Mouse (Mus musculus) heart, embryonic 15.5 days (tissue): Measurements from ENCODE around the gene Upf2. TPM values are rescaled to one million over a fixed set of nuclear protein-coding genes. Genes with fewer than 3 reads are reported as not detected.
"Not testable (repeated sequence)": the region's sequence is repeated elsewhere in the genome, so short reads cannot be mapped to it uniquely, and the experiment has no call there.

ENCODE experiments used
- ATAC-seq: fragments of 200-750 bp; cut with Nextera tagmentation; replicated peaks from 2 replicates; pipeline ENCODE4 v1.8.0; 2017; ENCODE audit warnings: low read depth, moderate TSS enrichment; ENCODE audit not compliant: insufficient number of reproducible peaks, insufficient read depth, low FRiP score
- H3K27ac ChIP-seq: fragments of 300-500 bp; sonication (generic); 2 replicates; pipeline ENCODE4 v1.5.1; 2015; ENCODE audit warnings: mild to moderate bottlenecking, inconsistent platforms
- H3K27me3 ChIP-seq: fragments of 300-500 bp; sonication (generic); 2 replicates; pipeline ENCODE4 v1.6.1; 2015; ENCODE audit warnings: inconsistent platforms
- H3K36me3 ChIP-seq: fragments of 300-500 bp; sonication (generic); 2 replicates; pipeline ENCODE4 v1.6.1; 2015; ENCODE audit warnings: mild to moderate bottlenecking, inconsistent platforms
- H3K4me1 ChIP-seq: fragments of 300-500 bp; sonication (generic); replicated peaks from 2 replicates; pipeline ENCODE4 v1.6.1; 2015; ENCODE audit warnings: inconsistent platforms
- H3K4me2 ChIP-seq: fragments of 300-500 bp; sonication (generic); 2 replicates; pipeline ENCODE4 v1.6.1; 2015; ENCODE audit warnings: inconsistent platforms, mild to moderate bottlenecking, moderate library complexity
- H3K4me3 ChIP-seq: fragments of 300-500 bp; sonication (generic); 2 replicates; pipeline ENCODE4 v1.5.1; 2015; ENCODE audit warnings: mild to moderate bottlenecking, inconsistent platforms
- H3K9ac ChIP-seq: fragments of 300-500 bp; sonication (generic); 2 replicates; pipeline ENCODE4 v1.6.1; 2015; ENCODE audit warnings: mild to moderate bottlenecking, inconsistent platforms
- H3K9me3 ChIP-seq: fragments of 300-500 bp; sonication (generic); replicated peaks from 2 replicates; pipeline ENCODE4 v1.6.1; 2016; ENCODE audit warnings: inconsistent platforms
- WGBS: fragments of 180-500 bp; shearing (Covaris S2); methylation state at CpG from one replicate; pipeline ENCODE4 v1.1.7; 2015; ENCODE audit warnings: mixed read lengths; 5-methylcytosine and 5-hydroxymethylcytosine counted together
- polyA plus RNA-seq: library from polyadenylated mRNA; unstranded; fragments of >200 nt; fragmentation: Nextera tagmentation; extraction: Ambion mirVana; gene quantifications from 2 replicates; pipeline ENCODE4 v1.2.1, GENCODE M21; 2015

Upf2 gene
- polyA plus RNA-seq, 1 experiment from 2014 or later = 5.4 TPM

GRCm38 (mm10) chr2:5936068-5936467 is 15.2 kb upstream of the Upf2 start:
- no peak overlapping the region for H3K9ac ChIP-seq
- no peaks in the 10 kb centered on the region for H3K36me3 ChIP-seq
- WGBS = 69% methylated on average over 6 of the region's 6 CpGs
- H3K27me3 ChIP-seq = no peaks in the 10 kb centered on the region
- no peak for ATAC-seq
- H3K9me3 ChIP-seq = no peaks in the 10 kb centered on the region
- H3K4me2 ChIP-seq = no peak overlapping the region
- no peak overlapping the region for H3K4me3 ChIP-seq
- no peaks in the 10 kb centered on the region for H3K4me1 ChIP-seq
- H3K27ac ChIP-seq = no peak overlapping the region

- WGBS = 80% methylated on average over 4 of the region's 4 CpGs
- Histone ChIP-seq H3K4me1 (no peaks in the 10 kb centered on the region), H3K4me2 (no peak overlapping the region), H3K9ac (no peak overlapping the region), H3K36me3 (no peaks in the 10 kb centered on the region), H3K9me3 (no peaks in the 10 kb centered on the region), H3K27me3 (no peaks in the 10 kb centered on the region), H3K4me3 (no peak overlapping the region), H3K27ac (no peak overlapping the region)
- ATAC-seq = no peak
Measured at GRCm38 (mm10) chr2:5936550-5936949, 14.7 kb upstream of the Upf2 start.

- H3K27ac ChIP-seq = no peak overlapping the region
- H3K9me3 ChIP-seq = no peaks in the 10 kb centered on the region
- no peaks in the 10 kb centered on the region for H3K4me1 ChIP-seq
- H3K9ac ChIP-seq = no peak overlapping the region
- ATAC-seq = no peak
- no peak overlapping the region for H3K4me2 ChIP-seq
- H3K4me3 ChIP-seq = no peak overlapping the region
- no peaks in the 10 kb centered on the region for H3K27me3 ChIP-seq
- H3K36me3 ChIP-seq = no peaks in the 10 kb centered on the region
- WGBS = 82% methylated on average over 3 of the region's 3 CpGs
Measured at GRCm38 (mm10) chr2:5939319-5939718, 11.9 kb upstream of the Upf2 start.

GRCm38 (mm10) chr2:5939911-5940310 is 11.4 kb upstream of the Upf2 start:
- Histone ChIP-seq H3K27me3 (no peaks in the 10 kb centered on the region), H3K9ac (no peak overlapping the region), H3K4me3 (no peak overlapping the region), H3K9me3 (no peaks in the 10 kb centered on the region), H3K36me3 (no peaks in the 10 kb centered on the region), H3K27ac (no peak overlapping the region), H3K4me1 (no peaks in the 10 kb centered on the region), H3K4me2 (no peak overlapping the region)
- no peak for ATAC-seq
- 91% methylated on average over 14 of the region's 14 CpGs for WGBS

- Histone ChIP-seq H3K36me3 (no peaks in the 10 kb centered on the region), H3K27ac (no peak overlapping the region), H3K27me3 (no peaks in the 10 kb centered on the region), H3K4me2 (no peak overlapping the region), H3K4me3 (no peak overlapping the region), H3K9ac (no peak overlapping the region), H3K9me3 (no peaks in the 10 kb centered on the region), H3K4me1 (no peaks in the 10 kb centered on the region)
- WGBS = 89% methylated on average over 9 of the region's 9 CpGs
- no peak for ATAC-seq
Measured at GRCm38 (mm10) chr2:5940936-5941335, 10.3 kb upstream of the Upf2 start.

- Histone ChIP-seq H3K4me3 (peak overlapping the region; percentile 56), H3K27ac (no peak overlapping the region), H3K4me2 (peak overlapping the region; percentile 87), H3K9me3 (no peaks in the 10 kb centered on the region), H3K4me1 (no peaks in the 10 kb centered on the region), H3K36me3 (no peaks in the 10 kb centered on the region), H3K9ac (peak overlapping the region; percentile 57), H3K27me3 (no peaks in the 10 kb centered on the region)
- ATAC-seq = no peak
- 60% methylated on average over 11 of the region's 11 CpGs for whole genome bisulfite sequencing
Measured at GRCm38 (mm10) chr2:5941861-5942415, 9.3 kb upstream of the Upf2 start.

- no peaks in the 10 kb centered on the region for H3K9me3 ChIP-seq
- peak within 1 kb of the TSS; percentile 87 for H3K4me2 ChIP-seq
- peak within 1 kb of the TSS; percentile 57 for H3K9ac ChIP-seq
- peak; percentile 94 for ATAC-seq
- no peaks in the 10 kb centered on the region for H3K27me3 ChIP-seq
- H3K36me3 ChIP-seq = no peaks in the 10 kb centered on the region
- no peaks in the 10 kb centered on the region for H3K4me1 ChIP-seq
- WGBS = 2% methylated on average over 36 of the region's 36 CpGs
- no peak within 1 kb of the TSS for H3K27ac ChIP-seq
- H3K4me3 ChIP-seq = peak within 1 kb of the TSS; percentile 56
Measured at GRCm38 (mm10) chr2:5942416-5943032, 8.7 kb upstream of the Upf2 start, which contains the start of gene Dhtkd1. TSS of gene Dhtkd1 (minus strand) at chr2:5942792.

GRCm38 (mm10) chr2:5943071-5943470 is 8.2 kb upstream of the Upf2 start:
- peak overlapping the region; percentile 56 for H3K4me3 ChIP-seq
- H3K27ac ChIP-seq = no peak overlapping the region
- no peaks in the 10 kb centered on the region for H3K36me3 ChIP-seq
- H3K9ac ChIP-seq = no peak overlapping the region
- H3K27me3 ChIP-seq = no peaks in the 10 kb centered on the region
- no peak for ATAC-seq
- H3K9me3 ChIP-seq = no peaks in the 10 kb centered on the region
- 41% methylated on average over 4 of the region's 4 CpGs for WGBS
- peak overlapping the region; percentile 87 for H3K4me2 ChIP-seq
- no peaks in the 10 kb centered on the region for H3K4me1 ChIP-seq

- Histone ChIP-seq H3K36me3 (no peaks in the 10 kb centered on the region), H3K27ac (no peak overlapping the region), H3K4me1 (peaks cover 4% of the 10 kb centered on the region; the same call in 1 of the 2 replicates), H3K4me3 (no peak overlapping the region), H3K9ac (no peak overlapping the region), H3K27me3 (no peaks in the 10 kb centered on the region), H3K9me3 (no peaks in the 10 kb centered on the region), H3K4me2 (no peak overlapping the region)
- ATAC-seq = no peak
- WGBS = 65% methylated on average over 1 of the region's 1 CpGs
Measured at GRCm38 (mm10) chr2:5945629-5946028, 5.6 kb upstream of the Upf2 start.

- no peak overlapping the region for H3K27ac ChIP-seq
- no peak overlapping the region for H3K9ac ChIP-seq
- no peak for ATAC-seq
- 83% methylated on average over 3 of the region's 3 CpGs for WGBS
- no peaks in the 10 kb centered on the region for H3K36me3 ChIP-seq
- no peaks in the 10 kb centered on the region for H3K27me3 ChIP-seq
- H3K9me3 ChIP-seq = no peaks in the 10 kb centered on the region
- H3K4me1 ChIP-seq = peaks cover 4% of the 10 kb centered on the region; the same call in 1 of the 2 replicates
- no peak overlapping the region for H3K4me2 ChIP-seq
- no peak overlapping the region for H3K4me3 ChIP-seq
Measured at GRCm38 (mm10) chr2:5946876-5947275, 4.4 kb upstream of the Upf2 start.

GRCm38 (mm10) chr2:5948964-5949363 is 2.3 kb upstream of the Upf2 start:
- H3K27me3 ChIP-seq = no peaks in the 10 kb centered on the region
- ATAC-seq = no peak
- H3K9ac ChIP-seq = no peak overlapping the region
- no peaks in the 10 kb centered on the region for H3K36me3 ChIP-seq
- no peak overlapping the region for H3K27ac ChIP-seq
- 90% methylated on average over 2 of the region's 2 CpGs for WGBS
- H3K4me1 ChIP-seq = peaks cover 11% of the 10 kb centered on the region
- H3K4me2 ChIP-seq = no peak overlapping the region
- H3K4me3 ChIP-seq = no peak overlapping the region
- H3K9me3 ChIP-seq = no peaks in the 10 kb centered on the region

GRCm38 (mm10) chr2:5949821-5950220 is 1.4 kb upstream of the Upf2 start:
- Histone ChIP-seq H3K27ac (0 out of 2 replicates have a peak overlapping the region, but pooled peaks have one; percentile 87), H3K4me1 (peaks cover 11% of the 10 kb centered on the region), H3K4me2 (peak overlapping the region; percentile 70), H3K4me3 (peak overlapping the region; percentile 99)
- not testable (repeated sequence) for H3K36me3 ChIP-seq, H3K9ac ChIP-seq, H3K27me3 ChIP-seq, ATAC-seq, H3K9me3 ChIP-seq
- 96% methylated on average over 9 of the region's 9 CpGs for WGBS
